Mouse (Mus musculus) megakaryocyte-erythroid progenitor cell, adult 5-6 weeks (primary cell): Measurements from ENCODE around the gene Uox. TPM values are rescaled to one million over a fixed set of nuclear protein-coding genes. Genes with fewer than 3 reads are reported as not detected.

Experiments used
- ATAC-seq: replicated peaks from 2 replicates; pipeline ENCODE4 v1.8.0; 2016; ENCODE audit warnings: mild to moderate bottlenecking, inconsistent platforms; ENCODE audit not compliant: severe bottlenecking, poor library complexity, low FRiP score, low TSS enrichment
- total RNA-seq, 2 experiments: library from RNA; stranded (forward) in 1 of 2; stranded (reverse) in 1 of 2; fragments of 200-1000, 215-1000 nt in 1 of 2; fragments of >200 nt in 1 of 2; fragmentation: Nextera tagmentation in 1 of 2; gene quantifications; 2 replicates each; pipeline ENCODE4 v1.2.3; 2014 to 2017

Gene Uox
- total RNA-seq, 2 experiments from 2014 or later, result not detected

- no peak for ATAC-seq
Measured at GRCm38 (mm10) chr3:146671121-146671520, 100.9 kb downstream of the Uox start.

DNA sequence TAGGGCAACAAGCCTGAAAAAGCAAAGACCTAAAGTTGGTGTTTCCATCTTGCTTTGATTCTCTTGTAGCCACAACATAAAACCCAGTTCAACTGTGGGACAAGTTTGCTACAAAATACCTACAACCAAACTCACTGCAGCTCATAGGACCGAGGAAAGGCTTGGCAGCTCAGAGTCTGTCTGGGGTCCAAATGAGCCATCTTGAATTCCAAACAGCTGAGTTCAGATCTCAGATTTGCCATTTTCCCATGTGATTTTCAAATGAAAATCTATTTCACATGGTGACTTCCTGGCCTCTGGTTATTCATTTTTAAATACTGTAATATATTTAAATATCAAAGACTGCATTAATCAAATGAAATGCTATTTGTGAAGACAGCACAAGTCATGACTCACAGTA, 104.9 kb downstream of the Uox start:
- ATAC-seq, result no peak

DNA sequence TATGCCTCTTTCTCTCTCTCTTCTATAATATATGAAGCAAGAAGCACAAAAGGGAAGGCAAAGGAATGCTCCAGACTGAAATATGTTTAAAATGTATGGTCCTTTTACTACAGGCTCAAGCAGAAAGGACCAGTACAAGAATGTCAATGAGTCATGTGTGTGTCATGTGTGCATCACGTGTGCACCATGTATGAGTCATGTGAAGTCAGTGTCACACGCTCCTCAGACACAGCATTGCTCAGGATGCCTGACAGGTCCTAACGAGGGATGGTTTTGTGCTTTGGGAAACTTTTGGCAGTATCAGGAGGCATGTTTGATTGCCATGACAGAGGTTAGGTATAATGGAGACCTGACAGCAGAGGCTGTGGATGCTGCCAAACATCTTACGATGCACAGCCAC, 106.0 kb downstream of the Uox start:
- ATAC-seq, result no peak

DNA sequence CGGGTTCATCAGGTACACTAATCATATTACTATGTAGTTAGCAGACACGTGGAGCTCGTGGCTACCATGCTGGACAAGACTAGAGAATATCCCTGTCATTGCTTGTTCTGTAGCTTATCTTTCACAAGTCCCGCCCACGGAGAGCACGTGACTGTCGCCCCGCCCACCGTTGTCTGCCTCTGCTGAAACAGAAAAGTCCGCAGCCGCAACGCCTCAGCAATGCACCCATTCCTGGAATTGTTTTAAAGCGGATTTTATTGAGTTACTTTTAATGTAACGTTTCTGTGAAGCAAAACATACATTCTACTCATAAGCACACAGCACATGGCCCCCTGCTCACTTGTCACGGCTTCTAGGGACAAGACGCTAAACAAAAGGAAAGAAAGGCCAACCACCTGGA, 109.4 kb downstream of the Uox start:
- no peak for ATAC-seq

DNA sequence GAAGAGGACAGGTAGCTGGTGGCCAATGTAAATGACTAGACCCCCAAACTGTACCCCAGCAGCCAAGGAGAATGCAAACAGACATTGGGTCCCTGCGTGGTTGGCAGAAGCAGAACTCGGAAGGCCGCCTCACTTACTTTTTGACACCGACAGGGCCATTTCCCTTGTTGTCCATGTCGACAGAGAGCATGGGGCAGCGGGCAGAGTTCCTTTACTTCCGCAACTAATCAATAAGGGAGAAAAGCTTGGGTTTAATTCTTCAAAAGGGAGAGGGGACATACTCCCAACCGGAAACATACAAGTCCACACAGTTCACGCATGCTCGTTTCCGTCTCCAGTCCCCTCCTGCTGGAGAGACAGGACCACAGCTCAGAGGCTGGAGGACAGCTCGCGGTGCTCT, 110.4 kb downstream of the Uox start:
- no peak for ATAC-seq

GRCm38 (mm10) chr3:146681696-146682095, 111.5 kb downstream of the Uox start:
- ATAC-seq, result 0 out of 2 replicates have a peak, but pooled peaks have one; percentile 8

Other genes with a start within 250 kb of the Uox start
- gene Ssx2ip, start 165.8 kb upstream of the Uox start, total RNA-seq (2014; fragmentation: Nextera tagmentation), result 45.3 and 50.0 TPM in 2 replicates
- 69.2 and 73.8 TPM in 2 replicates for gene Ssx2ip, start 165.8 kb upstream of the Uox start, total RNA-seq (2017)
- 2.9 and 5.0 TPM in 2 replicates for gene Ctbs, start 120.6 kb upstream of the Uox start, total RNA-seq (2014; fragmentation: Nextera tagmentation)
- gene Ctbs, start 120.6 kb upstream of the Uox start, total RNA-seq (2017), result 7.0 and 13.1 TPM in 2 replicates
- 6.9 and 7.8 TPM in 2 replicates for gene Spata1, start 70.7 kb upstream of the Uox start, total RNA-seq (2014; fragmentation: Nextera tagmentation)
- gene Spata1, start 70.7 kb upstream of the Uox start, total RNA-seq (2017), result 4.7 and 32.3 TPM in 2 replicates
- gene Gng5, start 70.6 kb upstream of the Uox start, total RNA-seq (2014; fragmentation: Nextera tagmentation), result 208 and 251 TPM in 2 replicates
- gene Gng5, start 70.6 kb upstream of the Uox start, total RNA-seq (2017), result 69.8 and 110 TPM in 2 replicates
- 69.9 and 73.5 TPM in 2 replicates for gene Rpf1, start 49.0 kb upstream of the Uox start, total RNA-seq (2014; fragmentation: Nextera tagmentation)
- 112 and 113 TPM in 2 replicates for gene Rpf1, start 49.0 kb upstream of the Uox start, total RNA-seq (2017)
- gene Dnase2b, start 45.2 kb downstream of the Uox start, total RNA-seq (2014; fragmentation: Nextera tagmentation), result not detected in 2 replicates
- not detected in 2 replicates for gene Dnase2b, start 45.2 kb downstream of the Uox start, total RNA-seq (2017)
- not detected in 2 replicates for gene 4930503B20Rik, start 80.9 kb downstream of the Uox start, total RNA-seq (2014; fragmentation: Nextera tagmentation)
- gene 4930503B20Rik, start 80.9 kb downstream of the Uox start, total RNA-seq (2017), result not detected in 2 replicates
- 6.9 and 8.6 TPM in 2 replicates for gene Samd13, start 115.2 kb downstream of the Uox start, total RNA-seq (2014; fragmentation: Nextera tagmentation)
- 3.6 and 5.7 TPM in 2 replicates for gene Samd13, start 115.2 kb downstream of the Uox start, total RNA-seq (2017)
- 33.4 and 35.9 TPM in 2 replicates for gene Prkacb, start 242.6 kb downstream of the Uox start, total RNA-seq (2014; fragmentation: Nextera tagmentation)
- 39.0 and 68.3 TPM in 2 replicates for gene Prkacb, start 242.6 kb downstream of the Uox start, total RNA-seq (2017)